Mouse (Mus musculus): ENCODE results near the gene Ripor3.

DNA sequence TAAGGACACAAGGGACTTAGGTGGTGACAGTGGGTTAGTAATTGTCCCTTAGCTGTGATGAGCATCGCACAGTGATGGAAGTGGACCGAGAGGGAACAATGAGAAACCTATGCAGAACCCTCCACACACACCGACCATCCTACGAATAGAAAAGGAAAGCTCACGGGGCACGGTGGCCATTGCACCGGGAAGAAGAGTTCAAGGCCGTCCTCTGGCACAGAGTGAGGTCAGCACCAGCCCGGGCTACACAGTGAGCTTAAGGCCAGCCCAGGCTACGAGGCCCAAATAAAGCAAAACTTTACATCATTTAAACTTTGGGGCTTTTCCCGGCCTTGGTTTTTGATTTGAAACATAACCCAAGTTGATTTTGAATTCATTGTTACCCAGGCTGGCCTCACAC, 43.7 kb upstream of the Ripor3 start:
- TF ChIP-seq POLR2A (IDR thresholded peaks at IDR 0.05; ENCODE audit: low read depth, low read length): no peak
- TF ChIP-seq CTCF (IDR thresholded peaks at IDR 0.05; ENCODE audit: extremely low read depth, insufficient read length, insufficient replicate concordance, low read depth, low read length): no peak
